Mouse (Mus musculus) intestine, embryonic 16.5 days (tissue): Measurements from ENCODE around the gene Ssr2. TPM values are rescaled to one million over a fixed set of nuclear protein-coding genes. Genes with fewer than 3 reads are reported as not detected.
"Not testable (repeated sequence)": the region's sequence is repeated elsewhere in the genome, so short reads cannot be mapped to it uniquely, and the experiment has no call there.

Source experiments
- ATAC-seq: fragments of 200-750 bp; cut with Nextera tagmentation; 2 replicates; pipeline ENCODE4 v1.8.0; 2017; ENCODE audit warnings: moderate TSS enrichment, moderate library complexity
- H3K27ac ChIP-seq: fragments of 300-500 bp; sonication (generic); 2 replicates; pipeline ENCODE4 v1.5.1; 2014; ENCODE audit warnings: mild to moderate bottlenecking, low read length
- H3K27me3 ChIP-seq: fragments of 300-500 bp; sonication (generic); replicated peaks from 2 replicates; pipeline ENCODE4 v1.6.1; 2014; ENCODE audit warnings: low read length, control low read depth, mixed read lengths; ENCODE audit not compliant: control insufficient read depth, insufficient read depth
- H3K36me3 ChIP-seq: fragments of 300-500 bp; sonication (generic); 2 replicates; pipeline ENCODE4 v1.6.1; 2014; ENCODE audit warnings: low read length, control low read depth; ENCODE audit not compliant: control insufficient read depth, insufficient read depth
- H3K4me1 ChIP-seq: fragments of 300-500 bp; sonication (generic); 2 replicates; pipeline ENCODE4 v1.6.1; 2014; ENCODE audit warnings: low read length, control low read depth, mixed read lengths; ENCODE audit not compliant: control insufficient read depth, insufficient read depth
- H3K4me2 ChIP-seq: fragments of 300-500 bp; sonication (generic); 2 replicates; pipeline ENCODE4 v1.6.1; 2014; ENCODE audit warnings: low read depth, low read length, control low read depth
- H3K4me3 ChIP-seq: fragments of 300-500 bp; sonication (generic); 2 replicates; pipeline ENCODE4 v1.5.1; 2014; ENCODE audit warnings: mild to moderate bottlenecking, low read length
- H3K9ac ChIP-seq: fragments of 300-500 bp; sonication (generic); 2 replicates; pipeline ENCODE4 v1.6.1; 2014; ENCODE audit warnings: low read depth, low read length
- H3K9me3 ChIP-seq: fragments of 300-500 bp; sonication (generic); 2 replicates; pipeline ENCODE4 v1.6.1; 2016; ENCODE audit warnings: low read length, control low read depth; ENCODE audit not compliant: control insufficient read depth
- WGBS: fragments of 180-500 bp; shearing (Covaris S2); extraction: QIAGEN DNeasy Blood & Tissue Kit; methylation state at CpG from one replicate; pipeline ENCODE4 v1.1.7; 2014; 5-methylcytosine and 5-hydroxymethylcytosine counted together
- polyA plus RNA-seq: library from polyadenylated mRNA; unstranded; fragments of >200 nt; fragmentation: Nextera tagmentation; extraction: Ambion mirVana; gene quantifications from 2 replicates; pipeline ENCODE4 v1.2.1, GENCODE M21; 2015

Ssr2 gene
- polyA plus RNA-seq, 1 experiment from 2014 or later: 377 TPM

DNA sequence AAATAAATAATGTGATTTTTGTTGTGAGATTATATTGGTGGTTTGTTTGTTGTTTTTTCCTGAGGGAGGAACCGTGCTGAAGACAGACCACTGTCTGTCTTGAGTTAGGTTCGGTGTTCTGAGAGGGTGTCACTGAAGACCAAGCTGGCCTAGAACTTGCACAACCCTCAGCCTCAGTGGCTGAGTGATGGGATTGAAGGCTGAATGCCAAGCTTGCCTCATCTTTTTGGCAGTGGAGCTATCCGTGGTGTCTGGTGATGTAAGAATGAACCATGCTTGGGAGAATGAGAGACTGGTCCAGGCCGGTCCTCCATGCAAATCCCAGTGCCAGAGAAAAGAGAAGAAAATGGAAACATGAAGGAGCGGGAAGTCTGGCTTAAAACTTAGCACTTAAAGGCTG, 6.0 kb upstream of the Ssr2 start:
- ATAC-seq: no peak
- H3K9me3 ChIP-seq: no peaks in the 10 kb centered on the region
- H3K4me3 ChIP-seq: no peak overlapping the region
- H3K27me3 ChIP-seq: no peaks in the 10 kb centered on the region
- peaks cover 8% of the 10 kb centered on the region; the same call in 1 of the 2 replicates for H3K4me1 ChIP-seq
- H3K4me2 ChIP-seq: no peak overlapping the region
- H3K9ac ChIP-seq: no peak overlapping the region
- H3K36me3 ChIP-seq: peaks cover 17% of the 10 kb centered on the region
- WGBS: 91% methylated on average over 5 of the region's 5 CpGs
- H3K27ac ChIP-seq: peak overlapping the region; percentile 74

DNA sequence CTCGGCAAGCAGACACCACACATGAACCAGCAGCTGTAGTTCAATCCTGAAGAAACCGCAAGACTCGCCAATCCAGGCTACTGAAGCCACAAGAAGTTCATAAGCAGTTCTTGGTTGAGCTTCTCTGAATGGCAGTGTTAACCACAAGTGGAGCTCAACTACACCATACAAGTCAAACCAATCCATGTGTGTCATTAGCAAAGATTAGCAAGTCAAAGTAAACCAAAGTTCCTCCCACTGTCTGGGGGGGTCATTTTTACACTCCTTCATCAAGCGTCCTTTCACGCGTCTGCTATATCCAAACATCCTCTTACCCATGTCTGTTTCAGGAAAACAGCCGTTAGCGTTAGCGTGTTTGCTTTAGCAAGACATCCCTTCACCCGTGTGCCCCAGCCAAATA, 5.3 kb upstream of the Ssr2 start:
- Histone ChIP-seq H3K4me2 (no peak overlapping the region), H3K9me3 (no peaks in the 10 kb centered on the region), H3K9ac (no peak overlapping the region), H3K27ac (no peak overlapping the region), H3K4me3 (no peak overlapping the region), H3K36me3 (peaks cover 13% of the 10 kb centered on the region), H3K27me3 (no peaks in the 10 kb centered on the region), H3K4me1 (peaks cover 8% of the 10 kb centered on the region; the same call in 1 of the 2 replicates)
- ATAC-seq: no peak
- 94% methylated on average over 10 of the region's 10 CpGs for WGBS

DNA sequence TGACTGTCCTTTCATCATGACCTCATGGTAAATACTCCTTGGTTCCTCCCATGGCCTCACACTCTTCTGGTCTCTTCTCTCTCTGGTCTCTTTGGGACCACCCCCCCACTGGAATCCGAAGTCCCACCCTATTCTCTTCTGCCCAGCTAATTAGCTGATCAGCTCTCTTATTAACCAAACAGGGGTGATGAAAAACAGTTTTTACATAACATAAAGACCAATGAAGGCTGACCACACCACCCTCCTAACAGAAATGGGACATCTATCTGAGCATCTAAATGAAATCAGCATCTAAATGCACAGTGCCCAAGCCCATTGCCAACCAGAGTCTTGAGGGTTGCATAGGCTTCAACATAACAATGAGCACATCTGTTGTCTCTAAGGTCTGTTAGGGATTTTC, 3.8 kb upstream of the Ssr2 start:
- no peak overlapping the region for H3K9ac ChIP-seq
- H3K36me3 ChIP-seq: peaks cover 13% of the 10 kb centered on the region
- H3K4me1 ChIP-seq: no peaks in the 10 kb centered on the region
- H3K27me3 ChIP-seq: no peaks in the 10 kb centered on the region
- no peak overlapping the region for H3K4me2 ChIP-seq
- H3K4me3 ChIP-seq: no peak overlapping the region
- H3K9me3 ChIP-seq: no peaks in the 10 kb centered on the region
- no peak for ATAC-seq
- 81% methylated on average over 1 of the region's 1 CpGs for WGBS
- H3K27ac ChIP-seq: no peak overlapping the region

DNA sequence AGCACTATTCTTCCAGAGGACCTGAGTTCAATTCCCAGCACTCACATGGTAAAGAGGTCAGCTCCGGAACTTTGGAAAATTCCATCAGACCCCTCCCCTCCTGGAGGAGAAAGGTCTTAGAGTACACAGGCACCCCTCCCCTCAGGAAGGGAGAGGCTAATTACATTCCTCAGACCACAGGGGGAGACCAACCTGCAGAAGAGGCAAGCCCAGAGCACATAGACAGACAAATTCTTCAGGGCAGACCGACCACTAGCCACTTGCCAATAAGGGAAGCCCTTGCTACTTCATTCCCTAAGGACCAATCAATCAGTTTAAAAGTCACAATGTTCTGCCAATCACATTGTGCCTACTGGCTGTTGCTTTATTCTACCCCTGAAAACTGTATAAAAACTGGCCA, 2.8 kb upstream of the Ssr2 start:
- Histone ChIP-seq H3K27me3 (no peaks in the 10 kb centered on the region), H3K9ac (no peak overlapping the region), H3K9me3 (no peaks in the 10 kb centered on the region), H3K4me3 (no peak overlapping the region), H3K4me1 (no peaks in the 10 kb centered on the region), H3K27ac (no peak overlapping the region), H3K4me2 (no peak overlapping the region), H3K36me3 (peaks cover 6% of the 10 kb centered on the region)
- no peak for ATAC-seq
- WGBS: 74% methylated on average over 2 of the region's 2 CpGs

DNA sequence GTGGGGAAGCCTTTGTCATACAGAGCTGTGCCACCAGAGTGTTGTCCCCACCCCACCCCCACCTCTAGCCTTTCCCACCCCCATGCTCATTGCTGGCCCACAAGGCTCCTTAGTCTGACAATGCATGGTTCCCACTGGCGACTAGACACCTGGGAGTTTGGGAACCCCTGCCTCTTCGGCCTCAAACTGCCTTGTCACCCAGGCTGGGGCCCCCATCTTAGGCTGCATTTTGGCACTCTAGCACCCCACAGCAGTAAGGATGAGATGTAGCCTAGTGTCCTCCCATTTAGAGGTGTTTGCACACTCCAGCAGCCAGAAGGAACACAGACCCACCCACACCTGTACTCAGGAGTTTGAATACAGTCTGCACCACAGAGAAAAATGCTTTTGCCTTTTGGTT, 1.9 kb upstream of the Ssr2 start:
- no peak overlapping the region for H3K27ac ChIP-seq
- H3K4me2 ChIP-seq: no peak overlapping the region
- H3K36me3 ChIP-seq: no peaks in the 10 kb centered on the region
- H3K9ac ChIP-seq: no peak overlapping the region
- ATAC-seq: no peak
- H3K27me3 ChIP-seq: no peaks in the 10 kb centered on the region
- H3K9me3 ChIP-seq: no peaks in the 10 kb centered on the region
- no peaks in the 10 kb centered on the region for H3K4me1 ChIP-seq
- WGBS: 84% methylated on average over 2 of the region's 2 CpGs
- H3K4me3 ChIP-seq: no peak overlapping the region

DNA sequence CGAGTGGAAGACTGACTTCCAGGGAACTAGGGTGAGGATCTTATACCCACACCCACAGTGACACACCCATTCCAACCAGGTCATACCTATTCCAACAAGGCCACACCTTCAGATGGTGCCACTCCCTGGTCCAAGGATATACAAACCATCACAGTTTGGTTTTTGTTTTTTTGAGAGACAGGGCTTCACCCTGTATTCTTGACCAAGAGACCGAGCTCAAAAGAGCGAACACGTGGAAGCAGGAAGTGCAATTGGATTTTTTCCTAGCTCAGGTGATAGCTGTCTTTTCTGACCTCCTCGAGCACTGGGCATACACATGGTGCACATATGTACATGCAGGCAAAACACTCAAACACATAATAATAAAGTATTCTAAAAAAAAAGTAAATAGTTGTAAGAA, 2.2 kb downstream of the Ssr2 start:
- not testable (repeated sequence) for ATAC-seq, H3K36me3 ChIP-seq
- WGBS: 83% methylated on average over 5 of the region's 5 CpGs

DNA sequence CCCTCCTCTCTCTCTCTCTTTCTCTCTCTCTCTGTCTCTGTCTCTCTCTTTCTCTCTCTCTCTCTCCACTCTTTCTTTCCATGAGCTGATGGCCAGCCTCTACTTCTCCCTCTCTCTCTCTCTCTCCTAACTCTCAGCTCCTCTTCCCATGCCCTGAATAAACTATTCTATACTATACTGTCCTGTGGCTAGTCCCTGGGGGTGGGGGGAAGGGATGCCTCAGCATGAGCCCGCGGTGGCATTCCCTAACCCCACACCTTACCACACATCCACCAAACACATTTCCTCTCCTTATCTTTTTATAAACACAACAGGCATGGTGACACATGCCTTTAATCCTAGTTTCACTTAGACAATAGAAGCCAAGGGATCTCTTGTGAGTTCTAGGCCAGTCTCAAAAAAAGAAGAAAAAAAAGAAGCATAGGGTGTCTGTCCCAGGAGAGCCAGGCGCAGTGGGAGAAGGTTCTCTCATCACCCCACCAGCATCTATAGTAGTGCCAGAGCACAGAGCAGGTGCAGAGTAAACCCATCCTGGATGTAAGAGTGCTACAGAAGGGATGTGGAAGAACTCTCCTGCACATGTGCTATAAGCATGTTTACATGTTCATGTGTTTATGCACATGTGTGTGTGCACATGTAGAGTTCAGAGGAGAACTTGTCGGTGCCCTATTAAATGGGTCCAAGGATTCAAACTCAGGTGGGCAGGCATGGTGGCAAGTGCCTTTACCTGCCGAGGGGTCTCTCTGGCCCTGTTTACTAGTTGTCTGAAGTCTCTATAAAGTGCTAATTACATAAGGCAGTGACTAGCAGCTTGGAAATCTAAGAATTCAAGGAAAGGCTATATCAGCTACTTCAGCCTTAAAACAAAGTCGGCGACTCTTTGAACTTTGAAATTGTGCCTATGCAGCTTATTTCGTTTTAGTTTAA, 3.1 kb downstream of the Ssr2 start:
- peak overlapping the region; percentile 30 for H3K4me2 ChIP-seq
- H3K27me3 ChIP-seq: no peaks in the 10 kb centered on the region
- H3K27ac ChIP-seq: no peak overlapping the region
- no peaks in the 10 kb centered on the region for H3K36me3 ChIP-seq
- H3K4me3 ChIP-seq: peak overlapping the region; percentile 85
- no peak overlapping the region for H3K9ac ChIP-seq
- peaks cover 9% of the 10 kb centered on the region for H3K4me1 ChIP-seq
- peak; percentile 26 for ATAC-seq
- 48% methylated on average over 8 of the region's 8 CpGs for WGBS
- no peaks in the 10 kb centered on the region for H3K9me3 ChIP-seq

More for the DNA sequence above, 2.2 kb downstream of the Ssr2 start:
- H3K4me3 ChIP-seq, H3K27me3 ChIP-seq, H3K4me1 ChIP-seq, H3K9ac ChIP-seq, H3K4me2 ChIP-seq, H3K9me3 ChIP-seq, H3K27ac ChIP-seq: not testable (repeated sequence)

DNA sequence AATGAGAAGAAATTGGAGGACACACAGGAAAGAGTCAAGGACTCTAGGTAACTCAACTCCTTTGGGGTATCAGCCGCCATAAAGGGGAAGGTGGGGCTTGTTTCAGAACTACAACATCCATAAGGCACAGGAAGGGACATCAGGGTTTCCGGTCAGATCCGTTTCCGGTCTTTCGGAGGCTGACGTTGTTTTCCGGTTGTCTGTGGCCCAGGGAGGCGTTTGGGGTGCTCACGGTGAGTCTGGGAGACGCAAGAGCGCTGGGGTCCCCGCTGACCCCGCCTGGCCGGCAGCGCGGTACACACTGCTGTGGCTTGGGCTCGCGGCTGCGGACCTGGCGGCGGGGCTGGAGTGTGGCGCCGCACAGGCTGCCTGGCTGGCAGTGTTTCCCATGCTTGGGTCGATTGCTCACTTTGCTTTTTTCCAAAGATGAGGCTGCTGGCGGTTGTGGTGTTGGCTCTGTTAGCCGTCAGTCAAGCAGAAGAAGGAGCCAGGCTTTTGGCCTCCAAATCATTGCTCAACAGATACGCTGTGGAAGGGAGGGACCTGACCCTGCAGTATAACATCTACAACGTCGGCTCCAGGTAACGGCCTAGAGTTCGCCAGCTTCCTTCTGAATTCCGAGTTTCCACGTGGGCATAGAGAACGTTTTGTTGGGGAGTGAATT, 3.9 kb downstream of the Ssr2 start:
- peak; percentile 91 for ATAC-seq
- Histone ChIP-seq H3K27me3 (no peaks in the 10 kb centered on the region), H3K9me3 (no peaks in the 10 kb centered on the region)

DNA sequence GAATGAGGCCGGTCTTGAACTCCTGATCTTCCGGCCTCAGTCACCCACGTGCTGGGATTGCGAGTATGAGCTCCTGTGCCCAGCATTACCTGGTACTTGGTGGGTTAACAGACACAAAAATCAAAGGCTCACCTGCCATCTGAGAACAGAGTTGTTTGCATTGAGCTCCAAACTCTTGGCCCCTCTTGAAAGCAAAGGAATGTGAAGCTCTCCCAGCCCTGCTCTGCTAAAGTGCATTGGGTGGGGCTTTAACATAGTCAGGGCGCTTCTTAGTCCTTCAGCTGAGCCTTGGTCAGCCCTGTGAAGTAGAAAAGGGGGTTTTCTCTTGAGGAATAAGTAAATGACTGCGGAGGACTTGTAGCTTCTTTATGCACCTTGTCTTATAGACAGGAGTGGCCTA, 10.1 kb downstream of the Ssr2 start:
- Histone ChIP-seq H3K36me3 (peaks cover 18% of the 10 kb centered on the region), H3K9ac (no peak overlapping the region), H3K27me3 (no peaks in the 10 kb centered on the region), H3K9me3 (no peaks in the 10 kb centered on the region), H3K27ac (no peak overlapping the region), H3K4me1 (peaks cover 4% of the 10 kb centered on the region; the same call in 1 of the 2 replicates), H3K4me3 (no peak overlapping the region), H3K4me2 (no peak overlapping the region)
- ATAC-seq: no peak
- 88% methylated on average over 6 of the region's 6 CpGs for WGBS

More for the DNA sequence above, 3.9 kb downstream of the Ssr2 start:
- H3K36me3 ChIP-seq: no peaks in the 10 kb centered on the region
- H3K4me3 ChIP-seq: peak overlapping the region; percentile 85
- H3K4me1 ChIP-seq: peaks cover 9% of the 10 kb centered on the region
- H3K4me2 ChIP-seq: peak overlapping the region; percentile 65
- under 1% methylated on average over 34 of the region's 34 CpGs for WGBS
- peak overlapping the region; percentile 93 for H3K9ac ChIP-seq
- H3K27ac ChIP-seq: peak overlapping the region; percentile 71
